Mouse (Mus musculus) ovary, adult 10 weeks (tissue): ENCODE results near the gene Fermt1. TPM values are rescaled to one million over a fixed set of nuclear protein-coding genes. Genes with fewer than 3 reads are reported as not detected.

Source experiments
- polyA plus RNA-seq: library from polyadenylated mRNA; stranded (reverse); fragments of 350-450 nt; fragmentation: Illumina TruSeq; extraction: RNeasy Lipid Tissue Mini Kit (QIAGEN cat#74804); gene quantifications from one replicate; pipeline ENCODE4 v1.2.3, GENCODE M21; 2014

Fermt1 gene
- 2.6 TPM for polyA plus RNA-seq

DNA sequence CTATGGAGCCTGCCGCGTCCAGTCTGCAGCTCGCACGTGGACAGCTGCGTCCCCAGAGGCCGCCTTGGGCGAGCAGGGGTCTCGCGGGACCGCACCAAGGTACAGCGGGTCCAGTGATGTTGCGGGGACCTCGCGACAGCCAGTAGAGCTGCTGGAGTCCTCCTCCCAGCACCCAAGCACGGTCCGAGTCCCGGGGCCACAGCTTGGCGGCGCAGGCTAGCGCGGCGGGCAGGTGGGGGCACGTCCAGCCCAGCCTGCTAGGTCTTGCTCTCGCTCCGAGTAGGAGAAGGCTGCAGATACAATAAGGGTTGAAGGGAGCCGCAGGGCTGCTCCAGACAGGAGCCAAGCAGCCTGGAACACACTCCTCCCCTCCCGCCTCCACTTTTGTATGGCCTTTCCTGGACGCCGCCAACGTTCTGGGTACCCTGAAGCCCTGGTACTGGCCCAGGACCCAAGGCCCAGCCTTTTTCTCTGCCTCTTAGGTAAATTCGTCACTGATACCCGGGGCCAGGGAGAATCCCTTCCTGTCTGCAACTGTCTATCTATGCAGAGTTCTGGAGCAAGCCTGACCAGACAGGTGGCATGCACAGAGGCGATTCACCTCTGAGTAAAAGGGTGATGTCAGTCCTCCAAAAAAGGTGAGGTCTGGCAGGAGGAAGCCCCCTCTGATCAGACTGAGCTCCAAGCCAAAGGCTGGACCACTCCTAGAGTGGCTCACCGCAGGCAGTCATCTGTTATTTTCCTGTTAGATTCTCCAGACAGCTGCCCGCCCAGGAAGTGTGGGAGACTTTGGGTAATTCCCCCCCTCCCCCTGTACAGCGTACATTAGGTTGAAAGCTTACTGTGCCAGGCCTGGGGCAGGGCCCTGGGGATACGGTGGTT is at the start of gene Fermt1:
TSS of gene Fermt1 (minus strand) at position 581 of the 882 bp plus-strand sequence.

DNA sequence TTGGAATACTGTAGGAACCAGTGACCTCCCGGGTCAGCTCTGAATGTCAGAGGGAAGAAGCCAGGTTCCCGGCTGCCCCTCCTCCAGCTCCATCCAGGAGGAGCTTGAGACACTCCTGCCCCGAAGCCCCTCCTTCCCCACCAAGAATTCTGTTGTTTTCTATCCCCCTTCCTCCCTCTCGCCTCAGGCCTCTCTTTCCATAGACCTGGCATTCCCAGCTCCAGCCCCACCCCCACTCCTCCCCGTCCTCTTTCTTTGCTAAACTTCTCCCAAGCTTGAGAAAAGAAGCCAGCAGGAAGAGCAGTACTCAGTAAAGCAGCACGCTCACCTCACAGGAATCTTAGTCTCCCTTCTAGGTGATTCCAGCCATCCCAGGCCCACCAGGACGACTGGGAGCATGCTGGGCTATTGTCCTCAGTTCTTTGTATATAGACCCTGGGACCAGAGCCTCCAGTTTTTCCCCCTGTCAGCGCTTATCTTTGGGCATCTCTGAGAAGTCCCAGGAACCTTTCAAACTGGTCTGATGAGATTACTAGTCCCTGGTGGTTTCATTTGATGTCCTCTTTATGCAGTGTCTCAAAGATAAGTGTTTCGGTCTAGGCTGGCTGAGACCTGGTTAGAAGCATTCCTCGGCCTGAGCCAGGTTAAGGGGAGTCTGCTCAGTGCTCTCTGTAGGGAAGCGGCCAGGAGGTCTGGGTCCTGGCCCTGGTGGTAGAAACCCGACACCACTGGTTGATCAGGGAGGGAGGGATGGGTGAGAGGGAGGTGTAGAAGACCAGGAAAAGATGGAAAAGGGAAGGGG is 64.7 kb downstream of the Fermt1 start, which contains the start of gene Lrrn4:
TSS of gene Lrrn4 (minus strand) at position 48 of the 802 bp plus-strand sequence.

Other genes starting within 250 kb of the Fermt1 start
- 0.54 TPM for gene Chgb, start 164.6 kb downstream of the Fermt1 start, polyA plus RNA-seq
- gene Trmt6, start 129.9 kb downstream of the Fermt1 start, polyA plus RNA-seq: 55.4 TPM
- 17.8 TPM for gene Mcm8, start 129.8 kb downstream of the Fermt1 start, polyA plus RNA-seq
- gene Crls1, start 99.2 kb downstream of the Fermt1 start, polyA plus RNA-seq: 149 TPM
- gene Lrrn4, start 65.0 kb downstream of the Fermt1 start, polyA plus RNA-seq: 12.5 TPM